Comparison of ENCODE assay signal across 25 mouse cellular contexts in the genomic region with DNA sequence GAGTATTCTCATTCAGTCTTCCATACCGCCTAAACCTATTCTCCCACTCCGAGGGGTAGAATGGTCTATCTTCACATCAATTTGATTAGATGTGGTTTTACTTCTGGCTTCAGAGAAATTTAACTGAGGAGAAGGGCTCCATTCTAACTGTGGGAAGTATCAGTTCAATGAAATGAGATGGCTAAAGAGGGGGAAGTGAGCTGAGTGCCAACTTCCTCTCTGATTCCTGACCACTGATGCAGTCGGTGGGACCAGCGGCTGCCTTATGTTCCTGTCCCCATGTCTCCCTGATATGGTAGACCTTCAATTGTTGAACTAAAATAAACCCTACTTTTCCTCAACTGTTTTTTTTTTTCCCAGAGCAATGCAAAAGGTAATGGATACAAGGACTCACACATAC.
"Had no signal": no experiment of that assay in that cellular context is flagged by ENCODE, and none has a peak within 500 bp of the region (broad histone marks: within the 10 kb centered on the region; RNA-seq: fewer than 3 reads in every experiment).

No protein-coding gene starts in this region.

- ATAC-seq: hindbrain, embryonic 16.5 days; inflammation-experienced regulatory T-cells, adult 6 months; intestine, embryonic 15.5 days; intestine, postnatal 0 days had no signal

- H3K36me3 ChIP-seq: heart, embryonic 13.5 days; heart, embryonic 15.5 days; hindbrain, embryonic 10.5 days; hindbrain, embryonic 12.5 days; intestine, embryonic 15.5 days; limb, embryonic 10.5 days; limb, embryonic 12.5 days had no signal

- H3K9me3 ChIP-seq: heart, embryonic 13.5 days; heart, embryonic 15.5 days; hindbrain, embryonic 10.5 days; intestine, embryonic 15.5 days; limb, embryonic 10.5 days had no signal

- H3K4me3 ChIP-seq: gastrocnemius, adult 2 months; heart, adult 2 months; heart, embryonic 13.5 days; heart, embryonic 15.5 days; hindbrain, embryonic 10.5 days; hindbrain, embryonic 12.5 days; intestine, embryonic 15.5 days; layer of hippocampus, adult 2 months; left cerebral cortex, adult 2 months; limb, embryonic 10.5 days; limb, embryonic 12.5 days had no signal

- H3K4me2 ChIP-seq: heart, embryonic 11.5 days; heart, embryonic 13.5 days; heart, embryonic 15.5 days; hindbrain, embryonic 12.5 days; hindbrain, embryonic 14.5 days; intestine, embryonic 15.5 days; limb, embryonic 12.5 days had no signal

- H3K27me3 ChIP-seq: hindbrain, embryonic 12.5 days; intestine, embryonic 15.5 days; limb, embryonic 12.5 days had no signal

- H3K27ac ChIP-seq: gastrocnemius, adult 2 months; heart, adult 2 months; heart, embryonic 13.5 days; heart, embryonic 15.5 days; hindbrain, embryonic 10.5 days; hindbrain, embryonic 12.5 days; hindbrain, embryonic 14.5 days; intestine, embryonic 15.5 days; layer of hippocampus, adult 2 months; left cerebral cortex, adult 2 months; limb, embryonic 10.5 days; limb, embryonic 12.5 days had no signal

- DNase-seq: gastrocnemius, adult 2 months; gastrocnemius, postnatal 10 days; gastrocnemius, postnatal 25 days; heart, adult 2 months; heart, postnatal 14 days; heart, postnatal 36 days; kidney, adult 18-20 months; kidney, adult 8-10 months; kidney, postnatal 10 days; kidney, postnatal 25 days; kidney, postnatal 4 days had no signal

- H3K4me1 ChIP-seq: heart, embryonic 13.5 days; heart, embryonic 15.5 days; hindbrain, embryonic 10.5 days; hindbrain, embryonic 12.5 days; intestine, embryonic 15.5 days; limb, embryonic 12.5 days had no signal

- H3K9ac ChIP-seq: heart, embryonic 13.5 days; heart, embryonic 15.5 days; hindbrain, embryonic 12.5 days; hindbrain, embryonic 14.5 days; intestine, embryonic 15.5 days; limb, embryonic 12.5 days had no signal
